Mouse (Mus musculus): ENCODE results near the gene Pik3cd. TPM values are rescaled to one million over a fixed set of nuclear protein-coding genes. Genes with fewer than 3 reads are reported as not detected.

Gene Pik3cd
- total RNA-seq, 1 experiment from 2014 or later = 112 TPM

Other genes starting within 250 kb of the Pik3cd start
- not detected in 3 replicates for gene Rbp7, start 247.6 kb downstream of the Pik3cd start, total RNA-seq (2017)
- gene Tmem274, start 225.2 kb downstream of the Pik3cd start, total RNA-seq (2017) = not detected in 3 replicates
- gene Nmnat1, start 217.4 kb downstream of the Pik3cd start, total RNA-seq (2017) = 4.4 to 8.3 TPM (median 8.2 TPM) in 3 replicates
- 10.3 to 60.8 TPM (median 52.7 TPM) in 3 replicates for gene Lzic, start 217.3 kb downstream of the Pik3cd start, total RNA-seq (2017)
- gene Ctnnbip1, start 184.3 kb downstream of the Pik3cd start, total RNA-seq (2017) = 2.7 to 6.5 TPM (median 4.1 TPM) in 3 replicates
- 0.43 to 4.3 TPM (median 1.2 TPM) in 3 replicates for gene Clstn1, start 116.1 kb downstream of the Pik3cd start, total RNA-seq (2017)
- 2.9 to 5.3 TPM (median 3.1 TPM) in 3 replicates for gene Tmem201, start 35.5 kb upstream of the Pik3cd start, total RNA-seq (2017)
- gene Slc25a33, start 71.7 kb upstream of the Pik3cd start, total RNA-seq (2017) = 9.8 to 16.9 TPM (median 13.1 TPM) in 3 replicates